Mouse (Mus musculus) embryonic facial prominence, embryonic 11.5 days (tissue): ENCODE data around the gene Cc2d2b. TPM values are rescaled to one million over a fixed set of nuclear protein-coding genes. Genes with fewer than 3 reads are reported as not detected.

Source experiments
- ATAC-seq: fragments of 200-750 bp; cut with Nextera tagmentation; replicated peaks from 2 replicates; pipeline ENCODE4 v1.8.0; 2017; ENCODE audit warnings: low read depth; ENCODE audit not compliant: insufficient number of reproducible peaks, low FRiP score, low TSS enrichment
- DNase-seq: peaks from one replicate; pipeline ENCODE4 v3.0.0-alpha.2; 2015; ENCODE audit warnings: low spot score
- H3K27ac ChIP-seq: fragments of 300-500 bp; sonication (generic); replicated peaks from 2 replicates; pipeline ENCODE4 v1.5.1; 2014; ENCODE audit warnings: mild to moderate bottlenecking, low read depth, low read length, control low read depth
- H3K27me3 ChIP-seq: fragments of 300-500 bp; sonication (generic); 2 replicates; pipeline ENCODE4 v1.6.1; 2014; ENCODE audit warnings: mild to moderate bottlenecking, low read length, moderate library complexity, mixed read lengths; ENCODE audit not compliant: control insufficient read depth, insufficient read depth
- H3K36me3 ChIP-seq: fragments of 300-500 bp; sonication (generic); replicated peaks from 2 replicates; pipeline ENCODE4 v1.6.1; 2014; ENCODE audit warnings: low read depth, mild to moderate bottlenecking, low read length, moderate library complexity, mixed read lengths; ENCODE audit not compliant: control insufficient read depth, insufficient read depth
- H3K4me1 ChIP-seq: fragments of 300-500 bp; sonication (generic); 2 replicates; pipeline ENCODE4 v1.6.1; 2014; ENCODE audit warnings: low read length, mixed read lengths; ENCODE audit not compliant: control insufficient read depth, insufficient read depth
- H3K4me2 ChIP-seq: fragments of 300-500 bp; sonication (generic); 2 replicates; pipeline ENCODE4 v1.6.1; 2014; ENCODE audit warnings: low read depth, mild to moderate bottlenecking, control low read depth, low read length, moderate library complexity
- H3K4me3 ChIP-seq: fragments of 300-500 bp; sonication (generic); 2 replicates; pipeline ENCODE4 v1.5.1; 2014; ENCODE audit warnings: low read depth, low read length, control low read depth
- H3K9ac ChIP-seq: fragments of 300-500 bp; sonication (generic); replicated peaks from 2 replicates; pipeline ENCODE4 v1.6.1; 2014; ENCODE audit warnings: mild to moderate bottlenecking, control low read depth, low read length
- H3K9me3 ChIP-seq: fragments of 300-500 bp; sonication (generic); replicated peaks from 2 replicates; pipeline ENCODE4 v1.6.1; 2016; ENCODE audit warnings: mild to moderate bottlenecking, low read length, inconsistent platforms, mixed read lengths; ENCODE audit not compliant: control insufficient read depth
- WGBS: fragments of 180-500 bp; shearing (Covaris S2); extraction: QIAGEN DNeasy Blood & Tissue Kit; methylation state at CpG from one replicate; pipeline ENCODE4 v1.1.7; 2014; 5-methylcytosine and 5-hydroxymethylcytosine counted together
- polyA plus RNA-seq: library from polyadenylated mRNA; unstranded; fragments of >200 nt; fragmentation: Nextera tagmentation; extraction: Ambion mirVana; gene quantifications from 2 replicates; pipeline ENCODE4 v1.2.1, GENCODE M21; 2014

Gene Cc2d2b
- polyA plus RNA-seq, 1 experiment from 2014 or later, result 0.25 TPM

DNA sequence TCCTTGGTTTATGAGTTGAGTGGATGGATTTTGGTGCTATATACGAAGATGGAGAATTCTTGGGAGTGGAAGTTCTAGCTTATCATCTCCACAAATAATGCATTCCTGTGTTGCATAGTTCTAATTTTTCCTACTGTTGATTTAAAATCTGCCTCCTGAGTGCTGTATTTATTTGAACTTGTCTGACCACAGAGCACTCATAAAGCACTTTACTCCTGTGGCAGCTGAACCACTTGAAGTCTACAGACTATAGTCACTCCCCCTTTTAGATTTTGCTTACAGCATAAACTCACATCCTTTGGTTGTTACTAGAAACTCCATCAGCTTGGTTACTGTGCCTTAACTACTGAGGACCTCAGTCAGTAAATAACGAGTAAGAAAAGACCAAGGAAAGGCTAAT, 18.6 kb downstream of the Cc2d2b start:
- Histone ChIP-seq H3K27ac (no peak overlapping the region), H3K9me3 (no peaks in the 10 kb centered on the region), H3K36me3 (no peaks in the 10 kb centered on the region), H3K4me3 (no peak overlapping the region), H3K4me2 (no peak overlapping the region), H3K4me1 (no peaks in the 10 kb centered on the region), H3K9ac (no peak overlapping the region), H3K27me3 (no peaks in the 10 kb centered on the region)
- DNase-seq, result no peak
- no peak for ATAC-seq
- WGBS, result 84% methylated on average over 2 of the region's 2 CpGs

GRCm38 (mm10) chr19:40769341-40769770, 20.8 kb downstream of the Cc2d2b start:
- H3K4me2 ChIP-seq, result no peak overlapping the region

GRCm38 (mm10) chr19:40788004-40788714, 39.6 kb downstream of the Cc2d2b start:
- Histone ChIP-seq H3K36me3 (no peaks in the 10 kb centered on the region), H3K9me3 (no peaks in the 10 kb centered on the region), H3K4me2 (no peak overlapping the region), H3K27ac (no peak overlapping the region), H3K4me3 (no peak overlapping the region), H3K27me3 (no peaks in the 10 kb centered on the region), H3K4me1 (no peaks in the 10 kb centered on the region), H3K9ac (no peak overlapping the region)
- no peak for DNase-seq
- 81% methylated on average over 13 of the region's 15 CpGs for WGBS
- no peak for ATAC-seq

More at GRCm38 (mm10) chr19:40769341-40769770, 20.8 kb downstream of the Cc2d2b start:
- DNase-seq (no peak), ATAC-seq (no peak)
- WGBS, result 38% methylated on average over 7 of the region's 7 CpGs
- Histone ChIP-seq H3K27me3 (no peaks in the 10 kb centered on the region), H3K36me3 (no peaks in the 10 kb centered on the region), H3K4me3 (no peak overlapping the region), H3K27ac (no peak overlapping the region), H3K9ac (no peak overlapping the region), H3K9me3 (no peaks in the 10 kb centered on the region), H3K4me1 (no peaks in the 10 kb centered on the region)

DNA sequence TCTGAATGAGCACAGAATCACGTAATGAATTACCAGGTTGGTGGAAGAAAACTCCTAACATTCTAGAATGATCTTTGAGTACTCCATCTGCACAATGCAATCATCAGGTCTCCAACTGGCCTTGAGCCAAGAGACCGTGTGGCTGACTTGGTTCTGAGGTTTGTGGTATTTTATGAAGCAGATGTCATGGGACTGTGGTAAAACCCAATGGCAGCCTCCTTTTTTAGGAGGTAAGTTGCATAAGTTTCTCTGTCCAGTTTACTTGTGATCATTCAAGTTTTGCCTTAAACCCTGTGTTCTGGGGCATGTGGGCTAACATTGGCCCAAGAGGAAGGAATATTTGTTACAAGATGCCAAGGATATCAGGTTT, 40.1 kb downstream of the Cc2d2b start:
- Histone ChIP-seq H3K4me3 (no peak overlapping the region), H3K36me3 (no peaks in the 10 kb centered on the region), H3K27ac (no peak overlapping the region), H3K4me1 (no peaks in the 10 kb centered on the region), H3K4me2 (no peak overlapping the region), H3K9me3 (no peaks in the 10 kb centered on the region), H3K9ac (no peak overlapping the region), H3K27me3 (no peaks in the 10 kb centered on the region)
- ATAC-seq (no peak), DNase-seq (no peak)
- WGBS, result 83% methylated on average over 2 of the region's 2 CpGs

GRCm38 (mm10) chr19:40805176-40805737, 56.7 kb downstream of the Cc2d2b start:
- Histone ChIP-seq H3K9ac (no peak overlapping the region), H3K4me2 (no peak overlapping the region), H3K9me3 (no peaks in the 10 kb centered on the region), H3K36me3 (no peaks in the 10 kb centered on the region), H3K27me3 (no peaks in the 10 kb centered on the region), H3K4me1 (no peaks in the 10 kb centered on the region), H3K27ac (no peak overlapping the region), H3K4me3 (no peak overlapping the region)
- DNase-seq, result peak; percentile 23
- 31% methylated on average over 7 of the region's 7 CpGs for WGBS
- ATAC-seq, result no peak

GRCm38 (mm10) chr19:40809858-40810257, 61.3 kb downstream of the Cc2d2b start:
- Histone ChIP-seq H3K9ac (no peak overlapping the region), H3K36me3 (no peaks in the 10 kb centered on the region), H3K9me3 (no peaks in the 10 kb centered on the region), H3K4me2 (no peak overlapping the region), H3K27me3 (no peaks in the 10 kb centered on the region), H3K4me1 (no peaks in the 10 kb centered on the region), H3K27ac (no peak overlapping the region), H3K4me3 (no peak overlapping the region)
- ATAC-seq, result no peak
- DNase-seq, result no peak
- WGBS, result 77% methylated on average over 7 of the region's 7 CpGs

DNA sequence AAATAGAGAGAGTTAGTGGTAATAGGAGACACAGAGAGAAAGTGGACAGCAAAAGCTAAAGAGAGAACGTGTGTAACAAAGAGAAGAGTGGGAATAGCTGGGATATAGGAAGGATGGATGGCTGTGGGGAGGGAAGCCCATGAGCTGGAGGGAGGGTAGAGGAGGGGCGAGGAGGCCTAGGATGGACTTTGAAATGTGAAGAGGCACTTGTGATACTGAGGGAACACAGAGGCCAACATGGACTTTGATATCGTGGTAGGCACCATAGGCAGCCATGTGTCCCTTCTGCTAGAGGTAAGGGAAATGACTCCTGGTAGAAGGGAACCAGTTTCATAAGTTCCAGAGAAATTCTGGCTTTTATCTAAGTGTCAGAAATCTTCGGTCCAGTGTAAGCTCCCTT, 63.3 kb downstream of the Cc2d2b start:
- Histone ChIP-seq H3K4me1 (no peaks in the 10 kb centered on the region), H3K36me3 (no peaks in the 10 kb centered on the region), H3K9ac (no peak overlapping the region), H3K9me3 (no peaks in the 10 kb centered on the region), H3K27me3 (no peaks in the 10 kb centered on the region), H3K27ac (no peak overlapping the region), H3K4me2 (no peak overlapping the region), H3K4me3 (no peak overlapping the region)
- DNase-seq (no peak), ATAC-seq (no peak)
- WGBS, result 84% methylated on average over 4 of the region's 4 CpGs

DNA sequence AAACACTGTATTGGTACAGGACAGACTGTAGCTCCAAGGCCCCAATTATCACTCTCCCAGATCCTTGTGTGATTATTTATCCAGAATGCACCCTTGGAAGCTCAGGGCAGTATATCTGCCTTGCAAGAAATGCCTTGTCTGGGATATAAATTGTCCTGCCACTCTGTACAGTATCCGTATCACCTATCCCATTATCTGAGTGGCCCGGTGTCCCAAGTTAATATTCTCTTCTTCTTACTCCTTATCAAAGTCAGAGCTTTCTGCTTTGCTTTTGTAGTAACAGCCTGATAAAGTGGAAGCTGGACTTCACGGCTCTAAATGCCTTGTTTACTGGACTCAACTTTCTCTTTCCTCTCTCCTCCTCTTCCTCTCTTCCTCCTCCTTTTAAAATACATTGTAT, 64.2 kb downstream of the Cc2d2b start:
- Histone ChIP-seq H3K36me3 (no peaks in the 10 kb centered on the region), H3K27ac (no peak overlapping the region), H3K4me3 (no peak overlapping the region), H3K9ac (no peak overlapping the region), H3K9me3 (no peaks in the 10 kb centered on the region), H3K4me1 (no peaks in the 10 kb centered on the region), H3K27me3 (no peaks in the 10 kb centered on the region), H3K4me2 (no peak overlapping the region)
- no peak for DNase-seq
- 85% methylated on average over 3 of the region's 3 CpGs for WGBS
- no peak for ATAC-seq
